Mouse (Mus musculus) forebrain, embryonic 12.5 days (tissue): ENCODE results near the gene Scmh1. TPM values are rescaled to one million over a fixed set of nuclear protein-coding genes. Genes with fewer than 3 reads are reported as not detected.

Source experiments
- ATAC-seq: fragments of 200-750 bp; cut with Nextera tagmentation; 2 replicates; pipeline ENCODE4 v1.8.0; 2017; ENCODE audit warnings: moderate TSS enrichment; ENCODE audit not compliant: low FRiP score
- H3K27ac ChIP-seq: fragments of 300-500 bp; sonication (generic); 2 replicates; pipeline ENCODE4 v1.5.1; 2016; ENCODE audit warnings: mild to moderate bottlenecking
- H3K27me3 ChIP-seq: fragments of 300-500 bp; sonication (generic); 2 replicates; pipeline ENCODE4 v1.6.1; 2016; ENCODE audit warnings: mild to moderate bottlenecking
- H3K36me3 ChIP-seq: fragments of 300-500 bp; sonication (generic); replicated peaks from 2 replicates; pipeline ENCODE4 v1.6.1; 2016; ENCODE audit warnings: mild to moderate bottlenecking
- H3K4me1 ChIP-seq: fragments of 300-500 bp; sonication (generic); 2 replicates; pipeline ENCODE4 v1.6.1; 2016
- H3K4me2 ChIP-seq: fragments of 300-500 bp; sonication (generic); 2 replicates; pipeline ENCODE4 v1.6.1; 2016; ENCODE audit warnings: mild to moderate bottlenecking, moderate library complexity
- H3K4me3 ChIP-seq: fragments of 300-500 bp; sonication (generic); replicated peaks from 2 replicates; pipeline ENCODE4 v1.5.1; 2016; ENCODE audit warnings: mild to moderate bottlenecking
- H3K9ac ChIP-seq: fragments of 300-500 bp; sonication (generic); 2 replicates; pipeline ENCODE4 v1.6.1; 2016; ENCODE audit warnings: mild to moderate bottlenecking
- H3K9me3 ChIP-seq: fragments of 300-500 bp; sonication (generic); 2 replicates; pipeline ENCODE4 v1.6.1; 2016
- WGBS: fragments of 180-500 bp; shearing (Covaris S2); methylation state at CpG from one replicate; pipeline ENCODE4 v1.1.7; 2016; 5-methylcytosine and 5-hydroxymethylcytosine counted together
- polyA plus RNA-seq: library from polyadenylated mRNA; unstranded; fragments of >200 nt; fragmentation: Nextera tagmentation; extraction: Ambion mirVana; gene quantifications from 2 replicates; pipeline ENCODE4 v1.2.1, GENCODE M21; 2016

The Scmh1 gene
- polyA plus RNA-seq, 1 experiment from 2014 or later, result 44.6 TPM

GRCm38 (mm10) chr4:120516907-120517306, 111.8 kb downstream of the Scmh1 start:
- no peak overlapping the region for H3K4me2 ChIP-seq
- no peaks in the 10 kb centered on the region for H3K9me3 ChIP-seq
- no peak overlapping the region for H3K4me3 ChIP-seq
- H3K9ac ChIP-seq, result no peak overlapping the region
- no peak overlapping the region for H3K27ac ChIP-seq
- H3K27me3 ChIP-seq, result no peaks in the 10 kb centered on the region
- H3K36me3 ChIP-seq, result peaks cover 62% of the 10 kb centered on the region
- 94% methylated on average over 7 of the region's 7 CpGs for WGBS
- ATAC-seq, result no peak
- no peaks in the 10 kb centered on the region for H3K4me1 ChIP-seq

GRCm38 (mm10) chr4:120517335-120517734, 112.3 kb downstream of the Scmh1 start:
- no peaks in the 10 kb centered on the region for H3K27me3 ChIP-seq
- no peak overlapping the region for H3K4me3 ChIP-seq
- peaks cover 65% of the 10 kb centered on the region for H3K36me3 ChIP-seq
- no peak for ATAC-seq
- no peaks in the 10 kb centered on the region for H3K4me1 ChIP-seq
- no peaks in the 10 kb centered on the region for H3K9me3 ChIP-seq
- 82% methylated on average over 4 of the region's 4 CpGs for WGBS
- no peak overlapping the region for H3K4me2 ChIP-seq
- no peak overlapping the region for H3K9ac ChIP-seq
- H3K27ac ChIP-seq, result no peak overlapping the region

- no peak for ATAC-seq
- Histone ChIP-seq H3K4me2 (no peak overlapping the region), H3K27ac (no peak overlapping the region), H3K9ac (no peak overlapping the region), H3K9me3 (no peaks in the 10 kb centered on the region), H3K4me3 (no peak overlapping the region), H3K27me3 (no peaks in the 10 kb centered on the region), H3K36me3 (peaks cover 83% of the 10 kb centered on the region), H3K4me1 (no peaks in the 10 kb centered on the region)
- 72% methylated on average over 5 of the region's 5 CpGs for WGBS
Measured at GRCm38 (mm10) chr4:120521761-120522160, 116.7 kb downstream of the Scmh1 start.

- Histone ChIP-seq H3K27me3 (no peaks in the 10 kb centered on the region), H3K9me3 (no peaks in the 10 kb centered on the region), H3K4me3 (no peak overlapping the region), H3K36me3 (peaks cover 79% of the 10 kb centered on the region), H3K9ac (no peak overlapping the region), H3K4me2 (no peak overlapping the region), H3K27ac (no peak overlapping the region), H3K4me1 (no peaks in the 10 kb centered on the region)
- no peak for ATAC-seq
- 87% methylated on average over 4 of the region's 4 CpGs for WGBS
Measured at GRCm38 (mm10) chr4:120522351-120522750, 117.3 kb downstream of the Scmh1 start.

GRCm38 (mm10) chr4:120523092-120523491, 118.0 kb downstream of the Scmh1 start:
- Histone ChIP-seq H3K9ac (no peak overlapping the region), H3K36me3 (peaks cover 78% of the 10 kb centered on the region), H3K9me3 (no peaks in the 10 kb centered on the region), H3K27ac (no peak overlapping the region), H3K4me2 (no peak overlapping the region), H3K4me1 (no peaks in the 10 kb centered on the region), H3K4me3 (no peak overlapping the region), H3K27me3 (no peaks in the 10 kb centered on the region)
- WGBS, result 94% methylated on average over 3 of the region's 3 CpGs
- ATAC-seq, result no peak

GRCm38 (mm10) chr4:120528171-120528570, 123.1 kb downstream of the Scmh1 start:
- Histone ChIP-seq H3K27me3 (no peaks in the 10 kb centered on the region), H3K4me1 (no peaks in the 10 kb centered on the region), H3K9me3 (no peaks in the 10 kb centered on the region), H3K4me3 (no peak overlapping the region), H3K27ac (no peak overlapping the region), H3K36me3 (peaks cover 76% of the 10 kb centered on the region), H3K4me2 (no peak overlapping the region), H3K9ac (no peak overlapping the region)
- no peak for ATAC-seq
- WGBS, result 78% methylated on average over 9 of the region's 9 CpGs

GRCm38 (mm10) chr4:120531986-120532385, 126.9 kb downstream of the Scmh1 start, which contains the start of gene Slfnl1:
Gene Slfnl1 (plus strand): TSS chr4:120532231.
- WGBS, result 87% methylated on average over 6 of the region's 6 CpGs
- ATAC-seq, result no peak
- Histone ChIP-seq H3K36me3 (peaks cover 49% of the 10 kb centered on the region), H3K4me2 (no peak within 1 kb of the TSS), H3K9ac (no peak within 1 kb of the TSS), H3K27ac (no peak within 1 kb of the TSS), H3K4me3 (no peak within 1 kb of the TSS), H3K9me3 (no peaks in the 10 kb centered on the region), H3K4me1 (no peaks in the 10 kb centered on the region), H3K27me3 (no peaks in the 10 kb centered on the region)

GRCm38 (mm10) chr4:120538664-120539063, 133.6 kb downstream of the Scmh1 start:
- peaks cover 63% of the 10 kb centered on the region for H3K36me3 ChIP-seq
- H3K4me3 ChIP-seq, result no peak overlapping the region
- no peak overlapping the region for H3K9ac ChIP-seq
- no peak overlapping the region for H3K4me2 ChIP-seq
- no peaks in the 10 kb centered on the region for H3K27me3 ChIP-seq
- H3K4me1 ChIP-seq, result no peaks in the 10 kb centered on the region
- no peaks in the 10 kb centered on the region; the same call in 1 of the 2 replicates for H3K9me3 ChIP-seq
- WGBS, result 97% methylated on average over 10 of the region's 10 CpGs
- no peak for ATAC-seq
- no peak overlapping the region for H3K27ac ChIP-seq

GRCm38 (mm10) chr4:120544896-120545295, 139.8 kb downstream of the Scmh1 start:
- WGBS, result 84% methylated on average over 1 of the region's 1 CpGs
- no peak overlapping the region for H3K4me3 ChIP-seq

GRCm38 (mm10) chr4:120556592-120556991, 151.5 kb downstream of the Scmh1 start:
- Histone ChIP-seq H3K27me3 (no peaks in the 10 kb centered on the region), H3K9me3 (no peaks in the 10 kb centered on the region), H3K36me3 (peaks cover 91% of the 10 kb centered on the region), H3K4me3 (no peak overlapping the region), H3K27ac (no peak overlapping the region), H3K4me2 (no peak overlapping the region), H3K4me1 (no peaks in the 10 kb centered on the region), H3K9ac (no peak overlapping the region)
- no peak for ATAC-seq
- 96% methylated on average over 6 of the region's 6 CpGs for WGBS

More at GRCm38 (mm10) chr4:120544896-120545295, 139.8 kb downstream of the Scmh1 start:
- no peak overlapping the region for H3K9ac ChIP-seq
- no peaks in the 10 kb centered on the region for H3K4me1 ChIP-seq
- no peaks in the 10 kb centered on the region for H3K9me3 ChIP-seq
- no peak for ATAC-seq
- H3K27ac ChIP-seq, result no peak overlapping the region
- peaks cover 94% of the 10 kb centered on the region for H3K36me3 ChIP-seq
- H3K27me3 ChIP-seq, result no peaks in the 10 kb centered on the region
- H3K4me2 ChIP-seq, result no peak overlapping the region

- no peak overlapping the region for H3K27ac ChIP-seq
- 90% methylated on average over 2 of the region's 2 CpGs for WGBS
- ATAC-seq, result no peak
- no peaks in the 10 kb centered on the region for H3K27me3 ChIP-seq
- H3K36me3 ChIP-seq, result peaks cover 49% of the 10 kb centered on the region
- no peaks in the 10 kb centered on the region for H3K9me3 ChIP-seq
- peaks cover 20% of the 10 kb centered on the region for H3K4me1 ChIP-seq
- no peak overlapping the region for H3K4me2 ChIP-seq
- H3K9ac ChIP-seq, result no peak overlapping the region
- H3K4me3 ChIP-seq, result no peak overlapping the region
Measured at GRCm38 (mm10) chr4:120565726-120566125, 160.6 kb downstream of the Scmh1 start.

- Histone ChIP-seq H3K4me2 (peak overlapping the region; percentile 64), H3K9me3 (no peaks in the 10 kb centered on the region), H3K27me3 (peaks cover 4% of the 10 kb centered on the region; the same call in 1 of the 2 replicates), H3K4me1 (peaks cover 23% of the 10 kb centered on the region), H3K4me3 (peak overlapping the region; percentile 14; the same call in 1 of the 2 replicates), H3K36me3 (peaks cover 28% of the 10 kb centered on the region), H3K9ac (peak overlapping the region; percentile 91), H3K27ac (no peak overlapping the region)
- ATAC-seq, result no peak
- WGBS, result 57% methylated on average over 5 of the region's 5 CpGs
Measured at GRCm38 (mm10) chr4:120568005-120568404, 162.9 kb downstream of the Scmh1 start.

GRCm38 (mm10) chr4:120569025-120569424, 163.9 kb downstream of the Scmh1 start:
- H3K4me1 ChIP-seq, result peaks cover 23% of the 10 kb centered on the region
- H3K27ac ChIP-seq, result no peak overlapping the region
- peak overlapping the region; percentile 81 for H3K4me3 ChIP-seq
- peak overlapping the region; percentile 91 for H3K9ac ChIP-seq
- peak overlapping the region; percentile 64 for H3K4me2 ChIP-seq
- 4% methylated on average over 4 of the region's 4 CpGs for WGBS
- peaks cover 4% of the 10 kb centered on the region; the same call in 1 of the 2 replicates for H3K27me3 ChIP-seq
- ATAC-seq, result no peak
- H3K36me3 ChIP-seq, result peaks cover 18% of the 10 kb centered on the region
- H3K9me3 ChIP-seq, result no peaks in the 10 kb centered on the region
